Mouse (Mus musculus): ENCODE measurements around the gene Olfr51. TPM values are rescaled to one million over a fixed set of nuclear protein-coding genes. Genes with fewer than 3 reads are reported as not detected.

The Olfr51 gene
- not detected in 2 replicates for polyA plus RNA-seq (2015; fragmentation: Nextera tagmentation; extraction: Ambion mirVana)

GRCm38 (mm10) chr11:51003296-51003695 is at the start of gene Olfr51:
TSS of gene Olfr51 (plus strand) at chr11:51003596.
- ATAC-seq (ENCODE audit: low FRiP score, low TSS enrichment) (no peak), DNase-seq (ENCODE audit: low spot score) (no peak)
- no peak within 1 kb of the TSS for H3K27ac ChIP-seq (replicated peaks)
- TF ChIP-seq CTCF (IDR thresholded peaks at IDR 0.05; ENCODE audit: low read depth) (no peak), EP300 (optimal IDR thresholded peaks at IDR 0.05) (no peak)
- H3K9me3 ChIP-seq (ENCODE audit: control insufficient read depth, low read length) = no peaks in the 10 kb centered on the region
- H3K27me3 ChIP-seq (ENCODE audit: control insufficient read depth, insufficient read depth, low read length) = no peaks in the 10 kb centered on the region
- WGBS = 58% methylated on average over 5 of the region's 5 CpGs
- H3K9ac ChIP-seq (ENCODE audit: low read length) = no peak within 1 kb of the TSS
- no peak within 1 kb of the TSS for H3K4me2 ChIP-seq (replicated peaks; ENCODE audit: low read depth)
- no peaks in the 10 kb centered on the region for H3K36me3 ChIP-seq (ENCODE audit: control insufficient read depth, insufficient read depth, low read length)
- no peaks in the 10 kb centered on the region for H3K4me1 ChIP-seq (replicated peaks; ENCODE audit: control insufficient read depth, insufficient read depth)
- H3K4me3 ChIP-seq (ENCODE audit: low read depth, low read length) = no peak within 1 kb of the TSS

GRCm38 (mm10) chr11:50953665-50954064 is 49.7 kb upstream of the Olfr51 start, which contains the start of gene Prop1:
TSS of gene Prop1 (minus strand) at chr11:50953765.
- DNase-seq (ENCODE audit: low spot score) = no peak
- Histone ChIP-seq H3K27ac (replicated peaks) (no peak within 1 kb of the TSS), H3K4me3 (ENCODE audit: low read depth, low read length) (no peak within 1 kb of the TSS), H3K9me3 (ENCODE audit: control insufficient read depth, low read length) (no peaks in the 10 kb centered on the region), H3K36me3 (ENCODE audit: control insufficient read depth, insufficient read depth, low read length) (no peaks in the 10 kb centered on the region), H3K9ac (ENCODE audit: low read length) (no peak within 1 kb of the TSS), H3K27me3 (ENCODE audit: control insufficient read depth, insufficient read depth, low read length) (no peaks in the 10 kb centered on the region), H3K4me1 (replicated peaks; ENCODE audit: control insufficient read depth, insufficient read depth) (no peaks in the 10 kb centered on the region), H3K4me2 (replicated peaks; ENCODE audit: low read depth) (no peak within 1 kb of the TSS)
- 72% methylated on average over 6 of the region's 6 CpGs for WGBS
- TF ChIP-seq CTCF (IDR thresholded peaks at IDR 0.05; ENCODE audit: low read depth) (no peak), EP300 (optimal IDR thresholded peaks at IDR 0.05) (no peak)
- no peak for ATAC-seq (ENCODE audit: low FRiP score, low TSS enrichment)

- no peak for DNase-seq (ENCODE audit: low spot score)
- 79% methylated on average over 2 of the region's 2 CpGs for WGBS
These were observed 38.5 kb upstream of the Olfr51 start for GRCm38 (mm10) chr11:50964886-50965285.

GRCm38 (mm10) chr11:50966230-50966629 is 37.2 kb upstream of the Olfr51 start, which contains the start of gene Olfr1378:
TSS of gene Olfr1378 (plus strand) at chr11:50966530.
- DNase-seq (ENCODE audit: low spot score) (no peak), ATAC-seq (ENCODE audit: low FRiP score, low TSS enrichment) (no peak)
- TF ChIP-seq EP300 (optimal IDR thresholded peaks at IDR 0.05) (no peak), CTCF (IDR thresholded peaks at IDR 0.05; ENCODE audit: low read depth) (no peak)

More at GRCm38 (mm10) chr11:50964886-50965285, 38.5 kb upstream of the Olfr51 start:
- no peaks in the 10 kb centered on the region for H3K9me3 ChIP-seq (ENCODE audit: control insufficient read depth, low read length)
- no peak overlapping the region for H3K27ac ChIP-seq (replicated peaks)
- H3K27me3 ChIP-seq (ENCODE audit: control insufficient read depth, insufficient read depth, low read length) = no peaks in the 10 kb centered on the region
- no peak for ATAC-seq (ENCODE audit: low FRiP score, low TSS enrichment)
- no peak overlapping the region for H3K9ac ChIP-seq (ENCODE audit: low read length)
- no peak overlapping the region for H3K4me3 ChIP-seq (ENCODE audit: low read depth, low read length)
- H3K36me3 ChIP-seq (ENCODE audit: control insufficient read depth, insufficient read depth, low read length) = no peaks in the 10 kb centered on the region
- no peaks in the 10 kb centered on the region for H3K4me1 ChIP-seq (replicated peaks; ENCODE audit: control insufficient read depth, insufficient read depth)
- H3K4me2 ChIP-seq (replicated peaks; ENCODE audit: low read depth) = no peak overlapping the region
- TF ChIP-seq CTCF (IDR thresholded peaks at IDR 0.05; ENCODE audit: low read depth) = no peak
- TF ChIP-seq EP300 (optimal IDR thresholded peaks at IDR 0.05) = peak; percentile 38

GRCm38 (mm10) chr11:50977216-50977615 is 26.2 kb upstream of the Olfr51 start:
- Histone ChIP-seq H3K9me3 (ENCODE audit: control insufficient read depth, low read length) (no peaks in the 10 kb centered on the region), H3K4me2 (replicated peaks; ENCODE audit: low read depth) (no peak overlapping the region), H3K36me3 (ENCODE audit: control insufficient read depth, insufficient read depth, low read length) (no peaks in the 10 kb centered on the region), H3K27ac (replicated peaks) (no peak overlapping the region), H3K9ac (ENCODE audit: low read length) (no peak overlapping the region), H3K27me3 (ENCODE audit: control insufficient read depth, insufficient read depth, low read length) (no peaks in the 10 kb centered on the region), H3K4me1 (replicated peaks; ENCODE audit: control insufficient read depth, insufficient read depth) (no peaks in the 10 kb centered on the region), H3K4me3 (ENCODE audit: low read depth, low read length) (no peak overlapping the region)
- WGBS = 65% methylated on average over 4 of the region's 4 CpGs
- ATAC-seq (ENCODE audit: low FRiP score, low TSS enrichment) = no peak
- DNase-seq (ENCODE audit: low spot score) = no peak
- TF ChIP-seq CTCF (IDR thresholded peaks at IDR 0.05; ENCODE audit: low read depth) (peak; percentile 38), EP300 (optimal IDR thresholded peaks at IDR 0.05) (no peak)

More at GRCm38 (mm10) chr11:50966230-50966629, 37.2 kb upstream of the Olfr51 start, which contains the start of gene Olfr1378:
- H3K9me3 ChIP-seq (ENCODE audit: control insufficient read depth, low read length) = no peaks in the 10 kb centered on the region
- WGBS = 85% methylated on average over 11 of the region's 11 CpGs
- no peak within 1 kb of the TSS for H3K4me3 ChIP-seq (ENCODE audit: low read depth, low read length)
- H3K9ac ChIP-seq (ENCODE audit: low read length) = no peak within 1 kb of the TSS
- H3K4me2 ChIP-seq (replicated peaks; ENCODE audit: low read depth) = no peak within 1 kb of the TSS
- no peak within 1 kb of the TSS for H3K27ac ChIP-seq (replicated peaks)
- no peaks in the 10 kb centered on the region for H3K36me3 ChIP-seq (ENCODE audit: control insufficient read depth, insufficient read depth, low read length)
- no peaks in the 10 kb centered on the region for H3K4me1 ChIP-seq (replicated peaks; ENCODE audit: control insufficient read depth, insufficient read depth)
- no peaks in the 10 kb centered on the region for H3K27me3 ChIP-seq (ENCODE audit: control insufficient read depth, insufficient read depth, low read length)

- WGBS = 69% methylated on average over 5 of the region's 5 CpGs
- no peak for ATAC-seq (ENCODE audit: low FRiP score, low TSS enrichment)
These were observed 21.7 kb upstream of the Olfr51 start, which contains the start of gene Olfr1377 for GRCm38 (mm10) chr11:50981667-50982066. TSS of gene Olfr1377 (plus strand) at chr11:50981967.

More at GRCm38 (mm10) chr11:50981667-50982066, 21.7 kb upstream of the Olfr51 start, which contains the start of gene Olfr1377:
- no peaks in the 10 kb centered on the region for H3K9me3 ChIP-seq (ENCODE audit: control insufficient read depth, low read length)
- TF ChIP-seq EP300 (optimal IDR thresholded peaks at IDR 0.05) = no peak
- TF ChIP-seq CTCF (IDR thresholded peaks at IDR 0.05; ENCODE audit: low read depth) = no peak
- no peak within 1 kb of the TSS for H3K27ac ChIP-seq (replicated peaks)
- no peaks in the 10 kb centered on the region for H3K36me3 ChIP-seq (ENCODE audit: control insufficient read depth, insufficient read depth, low read length)
- H3K4me3 ChIP-seq (ENCODE audit: low read depth, low read length) = no peak within 1 kb of the TSS
- no peak within 1 kb of the TSS for H3K9ac ChIP-seq (ENCODE audit: low read length)
- no peaks in the 10 kb centered on the region for H3K4me1 ChIP-seq (replicated peaks; ENCODE audit: control insufficient read depth, insufficient read depth)
- DNase-seq (ENCODE audit: low spot score) = no peak
- H3K27me3 ChIP-seq (ENCODE audit: control insufficient read depth, insufficient read depth, low read length) = no peaks in the 10 kb centered on the region
- no peak within 1 kb of the TSS for H3K4me2 ChIP-seq (replicated peaks; ENCODE audit: low read depth)

Measured in stomach, postnatal 0 days (tissue).